ENCODE assay signal across 8 mouse cellular contexts in genomic region chr4:135271419-135271828, GRCm38 (mm10). TPM values are rescaled to one million over a fixed set of nuclear protein-coding genes. Genes with fewer than 3 reads are reported as not detected.
DNase-seq lines count a peak whose midpoint lies in the region; ATAC-seq lines count a peak whose summit lies in the region.

No protein-coding gene starts in this region.

- peak overlapping the region; percentile 76 for H3K4me2 ChIP-seq in kidney, embryonic 15.5 days
- peak overlapping the region; percentile 71 for H3K4me2 ChIP-seq in hindbrain, embryonic 16.5 days (ENCODE audit: low read length)
- H3K4me2 ChIP-seq in midbrain, embryonic 11.5 days = peak overlapping the region; percentile 58

- WGBS in kidney, embryonic 15.5 days = 1% methylated on average over 20 of the region's 20 CpGs
- under 1% methylated on average over 20 of the region's 20 CpGs for whole genome bisulfite sequencing in hindbrain, embryonic 16.5 days
- under 1% methylated on average over 20 of the region's 20 CpGs for WGBS in midbrain, embryonic 11.5 days

- ATAC-seq in kidney, embryonic 15.5 days (replicated peaks; ENCODE audit: low FRiP score) = no peak
- ATAC-seq in erythroblast, adult 5-6 weeks (replicated peaks; ENCODE audit: low FRiP score, poor library complexity, severe bottlenecking) = 0 out of 2 replicates have a peak, but pooled peaks have one; percentile 32
- no peak for ATAC-seq in hindbrain, embryonic 16.5 days
- no peak for ATAC-seq in midbrain, embryonic 11.5 days (ENCODE audit: low FRiP score)

- H3K27ac ChIP-seq in kidney, embryonic 15.5 days = peak overlapping the region; percentile 97
- H3K27ac ChIP-seq in hindbrain, embryonic 16.5 days (ENCODE audit: low read depth, low read length) = no peak overlapping the region
- H3K27ac ChIP-seq in midbrain, embryonic 11.5 days (ENCODE audit: low read depth, low read length) = no peak overlapping the region

- no peaks in the 10 kb centered on the region for H3K36me3 ChIP-seq in kidney, embryonic 15.5 days
- H3K36me3 ChIP-seq in hindbrain, embryonic 16.5 days (ENCODE audit: control insufficient read depth, insufficient read depth, low read length) = no peaks in the 10 kb centered on the region
- H3K36me3 ChIP-seq in midbrain, embryonic 11.5 days (ENCODE audit: control insufficient read depth, insufficient read depth, low read length) = no peaks in the 10 kb centered on the region

- DNase-seq in kidney, postnatal 25 days = no peak
- peak; percentile 84 for DNase-seq in NIH3T3 (ENCODE audit: low read depth)
- peak; percentile 94 for DNase-seq in midbrain, embryonic 11.5 days (ENCODE audit: low spot score, missing footprints)
- peak; percentile 40 for DNase-seq in thymus, postnatal 4 days
- DNase-seq in left cerebral cortex, adult 9 months (ENCODE audit: low spot score in 2 of 2) = no peak

- H3K4me1 ChIP-seq in kidney, embryonic 15.5 days = peaks cover 58% of the 10 kb centered on the region
- peaks cover 26% of the 10 kb centered on the region for H3K4me1 ChIP-seq in hindbrain, embryonic 16.5 days (ENCODE audit: control insufficient read depth, insufficient read depth, low read depth, low read length)
- peaks cover 36% of the 10 kb centered on the region for H3K4me1 ChIP-seq in midbrain, embryonic 11.5 days (ENCODE audit: control insufficient read depth, insufficient read depth, low read length)

- H3K27me3 ChIP-seq in kidney, embryonic 15.5 days = 0 out of 2 replicates have a peak, but pooled peaks cover 4% of the 10 kb centered on the region
- H3K27me3 ChIP-seq in hindbrain, embryonic 16.5 days (replicated peaks; ENCODE audit: control insufficient read depth, insufficient read depth, low read length) = no peaks in the 10 kb centered on the region; the same call in 1 of the 2 replicates
- peaks cover 11% of the 10 kb centered on the region for H3K27me3 ChIP-seq in midbrain, embryonic 11.5 days (ENCODE audit: control insufficient read depth, insufficient read depth, low read length)

- H3K9ac ChIP-seq in kidney, embryonic 15.5 days = peak overlapping the region; percentile 92
- peak overlapping the region; percentile 83 for H3K9ac ChIP-seq in hindbrain, embryonic 16.5 days (ENCODE audit: low read depth, low read length)
- peak overlapping the region; percentile 96 for H3K9ac ChIP-seq in midbrain, embryonic 11.5 days (ENCODE audit: low read length)

- no peaks in the 10 kb centered on the region for H3K9me3 ChIP-seq in kidney, embryonic 15.5 days (replicated peaks)
- H3K9me3 ChIP-seq in hindbrain, embryonic 16.5 days (ENCODE audit: control insufficient read depth, low read length) = no peaks in the 10 kb centered on the region
- H3K9me3 ChIP-seq in midbrain, embryonic 11.5 days (ENCODE audit: control insufficient read depth, low read length) = no peaks in the 10 kb centered on the region

- H3K4me3 ChIP-seq in kidney, embryonic 15.5 days (replicated peaks) = peak overlapping the region; percentile 94
- peak overlapping the region; percentile 55 for H3K4me3 ChIP-seq in hindbrain, embryonic 16.5 days (ENCODE audit: low read length)
- H3K4me3 ChIP-seq in midbrain, embryonic 11.5 days (ENCODE audit: low read depth, low read length) = peak overlapping the region; percentile 90

RNA-seq across cellular contexts. Expression of gene Clic4, which starts 1.2 kb away (rescaled TPM):
- 200 TPM in 2 replicates for polyA plus RNA-seq in kidney, embryonic 15.5 days (2015; fragmentation: Nextera tagmentation; extraction: Ambion mirVana)
- total RNA-seq in erythroblast, adult 5-6 weeks (2015; ENCODE audit: low replicate concordance) = 24.6 and 29.9 TPM in 2 replicates
- total RNA-seq in erythroblast, adult 5-6 weeks (2017; ENCODE audit: low replicate concordance) = 35.4 and 44.6 TPM in 2 replicates
- polyA plus RNA-seq in hindbrain, embryonic 16.5 days (2015; fragmentation: Nextera tagmentation; extraction: Ambion mirVana) = 56.1 and 71.0 TPM in 2 replicates
- 168 and 173 TPM in 2 replicates for polyA plus RNA-seq in midbrain, embryonic 11.5 days (2014; fragmentation: Nextera tagmentation; extraction: Ambion mirVana)

Comparison
In these comparisons a context has a peak if more than half of its experiments do, and no peak if none do; other contexts are left out.
1. DNase-seq: peak in NIH3T3 (single experiment), midbrain, embryonic 11.5 days (single experiment) and thymus, postnatal 4 days (single experiment); none in kidney, postnatal 25 days (0 of 2) and left cerebral cortex, adult 9 months (0 of 2).
2. Peak in every context shown above with its lines, with median percentiles within 50 percentile points of each other: H3K4me2 ChIP-seq, H3K4me3 ChIP-seq and H3K9ac ChIP-seq.